Mouse (Mus musculus): Measurements from ENCODE around the gene Adcy10. TPM values are rescaled to one million over a fixed set of nuclear protein-coding genes. Genes with fewer than 3 reads are reported as not detected.

Gene Adcy10
- not detected in 2 replicates for polyA plus RNA-seq (2016; fragmentation: Nextera tagmentation; extraction: Ambion mirVana)

GRCm38 (mm10) chr1:165484688-165485233, at the start of gene Adcy10:
Adcy10 (plus strand) TSS chr1:165485183.
- no peak for ATAC-seq (ENCODE audit: insufficient number of reproducible peaks, low FRiP score)
- Histone ChIP-seq H3K4me1 (replicated peaks) (no peaks in the 10 kb centered on the region), H3K9me3 (replicated peaks) (no peaks in the 10 kb centered on the region), H3K4me2 (no peak within 1 kb of the TSS), H3K27ac (ENCODE audit: poor library complexity, severe bottlenecking) (no peak within 1 kb of the TSS), H3K27me3 (replicated peaks) (no peaks in the 10 kb centered on the region), H3K4me3 (no peak within 1 kb of the TSS), H3K9ac (no peak within 1 kb of the TSS), H3K36me3 (peaks cover 19% of the 10 kb centered on the region)
- WGBS: 87% methylated on average over 8 of the region's 8 CpGs

DNA sequence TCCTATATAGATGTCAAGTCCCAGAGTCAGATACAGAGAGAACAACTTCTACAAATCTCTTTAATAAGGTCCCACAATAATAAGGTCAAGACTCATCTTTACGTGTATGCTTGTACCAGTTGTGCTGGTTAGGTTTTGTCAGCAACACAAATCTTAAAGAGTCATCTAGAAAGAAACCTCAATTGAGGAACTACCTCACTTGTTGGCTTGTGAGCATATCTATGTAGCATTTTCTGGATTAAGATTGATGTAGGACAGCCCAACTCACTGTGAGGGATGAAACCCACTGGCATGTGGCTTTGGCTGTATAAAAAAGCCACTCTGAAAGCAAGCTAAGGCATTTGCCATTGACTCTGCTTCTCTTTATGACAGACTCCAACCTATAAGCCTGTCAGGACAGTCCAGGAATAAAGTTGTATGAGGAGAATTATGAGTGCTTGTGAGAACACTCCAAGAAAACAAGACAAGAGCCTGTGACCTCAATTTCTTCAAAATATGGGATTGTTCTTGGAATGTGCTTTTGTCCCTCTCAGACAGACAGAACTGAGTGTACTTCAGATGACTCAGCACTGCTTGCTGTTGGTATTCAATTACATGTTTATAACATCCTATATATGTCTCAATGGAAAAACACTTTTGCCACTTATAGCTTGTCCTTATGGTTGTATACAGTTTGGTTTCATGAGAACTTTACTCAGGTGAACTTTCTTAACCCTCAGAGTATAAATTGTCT, 46.5 kb upstream of the Adcy10 start:
- no peak overlapping the region for H3K27ac ChIP-seq (ENCODE audit: poor library complexity, severe bottlenecking)
- H3K4me3 ChIP-seq: no peak overlapping the region
- 90% methylated on average over 1 of the region's 1 CpGs for WGBS
- peaks cover 10% of the 10 kb centered on the region for H3K4me1 ChIP-seq (replicated peaks)
- H3K4me2 ChIP-seq: no peak overlapping the region
- no peak for ATAC-seq (ENCODE audit: insufficient number of reproducible peaks, low FRiP score)
- 0 out of 2 replicates have a peak, but pooled peaks cover 5% of the 10 kb centered on the region for H3K9me3 ChIP-seq (replicated peaks)
- H3K27me3 ChIP-seq (replicated peaks): no peaks in the 10 kb centered on the region
- peaks cover 7% of the 10 kb centered on the region; the same call in 1 of the 2 replicates for H3K36me3 ChIP-seq
- H3K9ac ChIP-seq: no peak overlapping the region

DNA sequence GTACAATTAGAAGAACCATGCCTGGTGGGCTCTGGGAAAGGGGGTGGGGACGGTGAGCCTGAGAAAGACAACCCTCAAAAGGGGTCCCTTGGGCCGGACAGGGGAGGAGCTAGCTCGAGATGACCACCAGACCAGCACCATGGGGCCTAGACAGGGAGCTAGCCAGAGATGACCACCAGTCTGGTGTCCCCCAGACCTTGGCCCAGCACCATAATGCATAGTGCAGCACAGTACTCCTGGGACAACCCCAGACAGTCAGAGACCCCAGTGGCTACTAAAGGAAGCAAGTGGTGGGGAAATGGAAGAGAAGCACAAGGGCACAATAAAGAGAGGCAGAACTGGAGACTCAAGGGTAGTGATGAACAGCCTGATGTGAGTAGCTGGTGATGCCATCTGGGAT, 44.2 kb upstream of the Adcy10 start:
- H3K27ac ChIP-seq (ENCODE audit: poor library complexity, severe bottlenecking): no peak overlapping the region
- H3K4me1 ChIP-seq (replicated peaks): peaks cover 10% of the 10 kb centered on the region
- no peak overlapping the region for H3K4me3 ChIP-seq
- WGBS: 68% methylated on average over 3 of the region's 3 CpGs
- no peak overlapping the region for H3K9ac ChIP-seq
- peaks cover 4% of the 10 kb centered on the region; the same call in 1 of the 2 replicates for H3K36me3 ChIP-seq
- no peak for ATAC-seq (ENCODE audit: insufficient number of reproducible peaks, low FRiP score)
- no peak overlapping the region for H3K4me2 ChIP-seq
- 0 out of 2 replicates have a peak, but pooled peaks cover 2% of the 10 kb centered on the region for H3K9me3 ChIP-seq (replicated peaks)
- H3K27me3 ChIP-seq (replicated peaks): no peaks in the 10 kb centered on the region

GRCm38 (mm10) chr1:165441201-165441600, 43.8 kb upstream of the Adcy10 start:
- no peak overlapping the region for H3K4me2 ChIP-seq
- 0 out of 2 replicates have a peak, but pooled peaks have one; percentile 39 for ATAC-seq (ENCODE audit: insufficient number of reproducible peaks, low FRiP score)
- no peaks in the 10 kb centered on the region for H3K27me3 ChIP-seq (replicated peaks)
- H3K36me3 ChIP-seq: peaks cover 3% of the 10 kb centered on the region; the same call in 1 of the 2 replicates
- H3K4me1 ChIP-seq (replicated peaks): peaks cover 10% of the 10 kb centered on the region
- H3K9me3 ChIP-seq (replicated peaks): 0 out of 2 replicates have a peak, but pooled peaks cover 2% of the 10 kb centered on the region
- H3K4me3 ChIP-seq: no peak overlapping the region
- no peak overlapping the region for H3K9ac ChIP-seq
- H3K27ac ChIP-seq (ENCODE audit: poor library complexity, severe bottlenecking): no peak overlapping the region

DNA sequence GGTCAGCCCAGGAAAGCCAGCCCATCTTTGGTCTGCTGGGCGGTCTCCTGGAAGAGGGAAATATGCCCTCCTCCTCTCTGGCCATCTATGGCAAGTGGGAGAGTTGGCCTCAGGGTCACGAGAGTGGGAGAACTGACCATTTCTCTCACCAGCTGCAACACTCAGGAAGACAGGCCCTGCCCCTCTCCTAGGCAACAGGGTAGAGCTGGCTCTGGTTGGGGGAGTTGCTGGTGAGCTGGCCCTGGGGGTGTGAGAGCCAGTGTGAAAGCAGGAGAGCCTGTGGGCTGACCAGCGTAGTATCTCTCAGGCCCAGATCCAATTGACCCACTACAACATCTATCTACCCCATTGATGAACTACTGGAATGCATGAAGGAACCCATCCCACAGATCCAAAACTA, 43.3 kb upstream of the Adcy10 start:
- no peak overlapping the region for H3K4me2 ChIP-seq
- 0 out of 2 replicates have a peak, but pooled peaks have one; percentile 18 for ATAC-seq (ENCODE audit: insufficient number of reproducible peaks, low FRiP score)
- no peaks in the 10 kb centered on the region for H3K27me3 ChIP-seq (replicated peaks)
- H3K36me3 ChIP-seq: peaks cover under 1% of the 10 kb centered on the region; the same call in 1 of the 2 replicates
- no peak overlapping the region for H3K9ac ChIP-seq
- 72% methylated on average over 3 of the region's 3 CpGs for WGBS
- peaks cover 10% of the 10 kb centered on the region for H3K4me1 ChIP-seq (replicated peaks)
- H3K4me3 ChIP-seq: no peak overlapping the region
- H3K9me3 ChIP-seq (replicated peaks): no peaks in the 10 kb centered on the region
- no peak overlapping the region for H3K27ac ChIP-seq (ENCODE audit: poor library complexity, severe bottlenecking)

- peak overlapping the region; percentile 90 for H3K9ac ChIP-seq
- no peaks in the 10 kb centered on the region for H3K9me3 ChIP-seq (replicated peaks)
- peak overlapping the region; percentile 87 for H3K4me2 ChIP-seq
- H3K27ac ChIP-seq (ENCODE audit: poor library complexity, severe bottlenecking): peak overlapping the region; percentile 96; the same call in 1 of the 2 replicates
- no peak for ATAC-seq (ENCODE audit: insufficient number of reproducible peaks, low FRiP score)
- H3K4me1 ChIP-seq (replicated peaks): peaks cover 4% of the 10 kb centered on the region
- 16% methylated on average over 7 of the region's 7 CpGs for whole genome bisulfite sequencing
- no peaks in the 10 kb centered on the region for H3K27me3 ChIP-seq (replicated peaks)
- H3K4me3 ChIP-seq: peak overlapping the region; percentile 80
- H3K36me3 ChIP-seq: no peaks in the 10 kb centered on the region
Observed at GRCm38 (mm10) chr1:165459041-165459502, 25.9 kb upstream of the Adcy10 start.

- Histone ChIP-seq H3K9ac (peak overlapping the region; percentile 90), H3K27ac (ENCODE audit: poor library complexity, severe bottlenecking) (peak overlapping the region; percentile 96), H3K4me3 (peak overlapping the region; percentile 80), H3K4me1 (replicated peaks) (peaks cover 4% of the 10 kb centered on the region), H3K36me3 (no peaks in the 10 kb centered on the region), H3K4me2 (peak overlapping the region; percentile 87), H3K27me3 (replicated peaks) (no peaks in the 10 kb centered on the region), H3K9me3 (replicated peaks) (no peaks in the 10 kb centered on the region)
- under 1% methylated on average over 51 of the region's 60 CpGs for WGBS
- ATAC-seq (ENCODE audit: insufficient number of reproducible peaks, low FRiP score): no peak; the same call in 1 of the 2 replicates
Observed at GRCm38 (mm10) chr1:165459503-165460181, 25.3 kb upstream of the Adcy10 start.

- peak within 1 kb of the TSS; percentile 87 for H3K4me2 ChIP-seq
- ATAC-seq (ENCODE audit: insufficient number of reproducible peaks, low FRiP score): peak; percentile 92
Observed at GRCm38 (mm10) chr1:165460360-165460800, 24.6 kb upstream of the Adcy10 start, which contains the start of the genes Dcaf6 and Mpc2. Dcaf6 (minus strand) TSS chr1:165460475. Mpc2 (plus strand) TSS chr1:165460637.

GRCm38 (mm10) chr1:165460801-165461377, 24.1 kb upstream of the Adcy10 start:
- Histone ChIP-seq H3K4me3 (peak overlapping the region; percentile 80), H3K9ac (peak overlapping the region; percentile 83), H3K36me3 (no peaks in the 10 kb centered on the region), H3K9me3 (replicated peaks) (no peaks in the 10 kb centered on the region), H3K4me1 (replicated peaks) (peaks cover 4% of the 10 kb centered on the region), H3K4me2 (peak overlapping the region; percentile 87), H3K27ac (ENCODE audit: poor library complexity, severe bottlenecking) (peak overlapping the region; percentile 96), H3K27me3 (replicated peaks) (no peaks in the 10 kb centered on the region)
- ATAC-seq (ENCODE audit: insufficient number of reproducible peaks, low FRiP score): peak; percentile 98
- WGBS: 0% methylated on average over 41 of the region's 41 CpGs

More at GRCm38 (mm10) chr1:165460360-165460800, 24.6 kb upstream of the Adcy10 start, which contains the start of the genes Dcaf6 and Mpc2:
- Histone ChIP-seq H3K9me3 (replicated peaks) (no peaks in the 10 kb centered on the region), H3K36me3 (no peaks in the 10 kb centered on the region), H3K27ac (ENCODE audit: poor library complexity, severe bottlenecking) (peak within 1 kb of the TSS; percentile 96), H3K4me1 (replicated peaks) (peaks cover 4% of the 10 kb centered on the region), H3K4me3 (peak within 1 kb of the TSS; percentile 80), H3K27me3 (replicated peaks) (no peaks in the 10 kb centered on the region), H3K9ac (peak within 1 kb of the TSS; percentile 90)
- under 1% methylated on average over 37 of the region's 37 CpGs for WGBS

GRCm38 (mm10) chr1:165461681-165462080, 23.3 kb upstream of the Adcy10 start:
- Histone ChIP-seq H3K4me3 (peak overlapping the region; percentile 80), H3K4me2 (peak overlapping the region; percentile 87), H3K27me3 (replicated peaks) (no peaks in the 10 kb centered on the region), H3K9me3 (replicated peaks) (no peaks in the 10 kb centered on the region), H3K4me1 (replicated peaks) (peaks cover 4% of the 10 kb centered on the region), H3K36me3 (no peaks in the 10 kb centered on the region), H3K9ac (peak overlapping the region; percentile 83), H3K27ac (ENCODE audit: poor library complexity, severe bottlenecking) (peak overlapping the region; percentile 93)
- no peak for ATAC-seq (ENCODE audit: insufficient number of reproducible peaks, low FRiP score)
- 1% methylated on average over 9 of the region's 9 CpGs for WGBS
